Mouse (Mus musculus) gonadal fat pad, adult 2 months (tissue): Measurements from ENCODE around the gene Gm42417. TPM values are rescaled to one million over a fixed set of nuclear protein-coding genes. Genes with fewer than 3 reads are reported as not detected.

Experiments
- polyA plus RNA-seq: library from polyadenylated mRNA; depleted of rRNA; stranded (reverse); fragments of >200 nt; gene quantifications from 2 replicates; pipeline ENCODE4 v1.2.3, GENCODE M21; 2012; rRNA removed

The Gm42417 gene
- polyA plus RNA-seq, 1 experiment, result not detected

Other genes with a start within 250 kb of the Gm42417 start
- 8.1 and 8.4 TPM in 2 replicates for gene Arid5a, start 231.7 kb downstream of the Gm42417 start, polyA plus RNA-seq
- gene Kansl3, start 170.2 kb downstream of the Gm42417 start, polyA plus RNA-seq, result 51.8 and 56.4 TPM in 2 replicates
- gene Fer1l5, start 167.1 kb downstream of the Gm42417 start, polyA plus RNA-seq, result 0.13 and 0.20 TPM in 2 replicates
- 18.6 and 19.3 TPM in 2 replicates for gene Lman2l, start 94.2 kb downstream of the Gm42417 start, polyA plus RNA-seq
- 5.5 and 6.0 TPM in 2 replicates for gene Cnnm4, start 67.8 kb downstream of the Gm42417 start, polyA plus RNA-seq
- gene Cnnm3, start 27.6 kb downstream of the Gm42417 start, polyA plus RNA-seq, result 19.3 and 25.6 TPM in 2 replicates
- 9.3 and 13.5 TPM in 2 replicates for gene Ankrd23, start 2.5 kb downstream of the Gm42417 start, polyA plus RNA-seq
- 17.7 and 19.5 TPM in 2 replicates for gene Ankrd39, start 8.0 kb upstream of the Gm42417 start, polyA plus RNA-seq
- gene Sema4c, start 18.9 kb upstream of the Gm42417 start, polyA plus RNA-seq, result 20.6 and 21.9 TPM in 2 replicates
- 6.8 and 10.5 TPM in 2 replicates for gene Fam178b, start 143.8 kb upstream of the Gm42417 start, polyA plus RNA-seq
- gene Cox5b, start 152.0 kb upstream of the Gm42417 start, polyA plus RNA-seq, result 453 and 480 TPM in 2 replicates
- 0.11 TPM in 1 of 2 replicates, not detected in the other for gene 4933424G06Rik, start 170.7 kb upstream of the Gm42417 start, polyA plus RNA-seq
- 102 and 123 TPM in 2 replicates for gene Actr1b, start 175.0 kb upstream of the Gm42417 start, polyA plus RNA-seq
- gene Zap70, start 222.4 kb upstream of the Gm42417 start, polyA plus RNA-seq, result 16.6 and 19.2 TPM in 2 replicates